Comparison of ENCODE assay signal across 8 mouse cellular contexts in the genomic region with DNA sequence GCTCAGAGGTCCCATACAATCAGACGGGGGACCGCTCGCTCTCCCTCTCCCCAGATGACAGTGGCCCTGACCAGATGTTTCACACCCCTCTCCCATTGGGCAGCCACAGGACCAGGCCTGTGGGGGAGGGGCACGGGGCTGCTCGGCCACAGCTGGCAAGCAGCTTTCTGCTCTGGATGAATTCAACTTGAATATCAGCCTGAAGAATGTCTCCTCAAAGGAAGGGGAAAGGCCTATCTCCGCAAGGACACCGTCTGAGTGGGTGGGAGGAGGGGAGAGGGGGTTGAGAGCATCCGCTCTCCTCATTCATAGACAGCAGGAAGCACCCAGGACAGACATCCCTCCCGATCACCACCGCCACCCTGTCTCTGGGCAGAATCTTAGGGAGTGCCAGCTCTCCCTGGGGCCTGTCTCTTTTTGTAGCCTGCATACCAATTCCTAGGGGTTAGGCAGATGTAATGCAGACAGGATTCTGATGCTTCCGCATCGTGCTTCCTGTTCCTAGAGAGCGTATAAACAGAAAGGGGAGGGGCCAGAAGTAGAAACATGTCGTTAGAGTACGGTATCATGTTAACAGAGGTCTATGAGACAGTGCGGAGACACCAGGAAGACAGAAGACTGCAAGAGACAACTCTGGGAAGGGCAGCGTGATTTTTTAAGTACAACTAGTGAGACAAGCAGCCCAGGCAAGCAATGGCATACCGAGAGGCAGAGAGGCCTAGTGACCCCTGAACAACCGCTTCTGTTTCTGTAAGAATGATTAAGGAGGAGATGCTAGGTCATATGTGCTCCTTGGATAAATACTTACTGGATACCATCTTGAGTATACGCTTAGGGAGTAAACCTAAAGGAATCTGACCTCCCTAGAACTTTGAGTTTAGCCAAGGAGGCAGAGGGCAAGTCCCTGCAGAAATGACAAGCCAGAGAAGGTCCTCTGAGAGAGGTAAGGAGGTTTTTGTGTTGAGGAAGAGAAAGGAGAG.
DNase-seq lines count a peak whose midpoint lies in the region; ATAC-seq lines count a peak whose summit lies in the region.

No protein-coding gene starts in this region.

- no peaks in the 10 kb centered on the region for H3K27me3 ChIP-seq in embryonic facial prominence, embryonic 15.5 days
- H3K27me3 ChIP-seq in limb, embryonic 11.5 days (ENCODE audit: control insufficient read depth, insufficient read depth, low read length): no peaks in the 10 kb centered on the region
- no peaks in the 10 kb centered on the region; the same call in 1 of the 2 replicates for H3K27me3 ChIP-seq in midbrain, embryonic 16.5 days (ENCODE audit: control insufficient read depth, insufficient read depth, low read depth, low read length)

- H3K27ac ChIP-seq in embryonic facial prominence, embryonic 15.5 days (replicated peaks): peak overlapping the region; percentile 51
- H3K27ac ChIP-seq in limb, embryonic 11.5 days (replicated peaks; ENCODE audit: low read depth, low read length): peak overlapping the region; percentile 79
- H3K27ac ChIP-seq in midbrain, embryonic 16.5 days (ENCODE audit: low read length): no peak overlapping the region

- no peak overlapping the region for H3K9ac ChIP-seq in embryonic facial prominence, embryonic 15.5 days
- peak overlapping the region; percentile 47; the same call in 1 of the 2 replicates for H3K9ac ChIP-seq in limb, embryonic 11.5 days (ENCODE audit: low read length)
- H3K9ac ChIP-seq in midbrain, embryonic 16.5 days (ENCODE audit: low read depth, low read length): peak overlapping the region; percentile 39; the same call in 1 of the 2 replicates

- WGBS in embryonic facial prominence, embryonic 15.5 days: 18% methylated on average over 20 of the region's 20 CpGs
- 11% methylated on average over 20 of the region's 20 CpGs for WGBS in limb, embryonic 11.5 days
- 24% methylated on average over 20 of the region's 20 CpGs for WGBS in midbrain, embryonic 16.5 days

- DNase-seq in kidney, postnatal 10 days: peak; percentile 56
- no peak for DNase-seq in kidney, postnatal 36 days
- DNase-seq in limb, embryonic 11.5 days (ENCODE audit: low spot score): peak; percentile 83
- no peak for DNase-seq in urinary bladder, postnatal 10 days (ENCODE audit: low spot score)
- no peak for DNase-seq in adrenal gland, adult (ENCODE audit: inconsistent age in 2 of 2, low spot score in 1 of 2)
- DNase-seq in c-Kit-positive CD71-positive TER-119-positive erythroid progenitor cells, embryonic 14.5 days (ENCODE audit: low spot score): no peak

- peaks cover 13% of the 10 kb centered on the region for H3K4me1 ChIP-seq in embryonic facial prominence, embryonic 15.5 days
- peaks cover 34% of the 10 kb centered on the region for H3K4me1 ChIP-seq in limb, embryonic 11.5 days (ENCODE audit: control insufficient read depth, insufficient read depth, low read length)
- H3K4me1 ChIP-seq in midbrain, embryonic 16.5 days (ENCODE audit: control insufficient read depth, insufficient read depth, low read length): peaks cover 2% of the 10 kb centered on the region; the same call in 1 of the 2 replicates

- peak overlapping the region; percentile 43 for H3K4me2 ChIP-seq in embryonic facial prominence, embryonic 15.5 days (replicated peaks)
- H3K4me2 ChIP-seq in limb, embryonic 11.5 days (ENCODE audit: low read depth, severe bottlenecking): peak overlapping the region; percentile 18; the same call in 1 of the 2 replicates
- peak overlapping the region; percentile 15 for H3K4me2 ChIP-seq in midbrain, embryonic 16.5 days (ENCODE audit: low read length)

- no peaks in the 10 kb centered on the region for H3K36me3 ChIP-seq in embryonic facial prominence, embryonic 15.5 days
- no peaks in the 10 kb centered on the region for H3K36me3 ChIP-seq in limb, embryonic 11.5 days (ENCODE audit: control insufficient read depth, insufficient read depth, low read length)
- H3K36me3 ChIP-seq in midbrain, embryonic 16.5 days (ENCODE audit: control insufficient read depth, insufficient read depth, low read length): no peaks in the 10 kb centered on the region

- 0 out of 2 replicates have a peak overlapping the region, but pooled peaks have one; percentile 7 for H3K4me3 ChIP-seq in embryonic facial prominence, embryonic 15.5 days (replicated peaks)
- H3K4me3 ChIP-seq in limb, embryonic 11.5 days (ENCODE audit: low read depth, low read length): no peak overlapping the region
- no peak overlapping the region for H3K4me3 ChIP-seq in midbrain, embryonic 16.5 days (ENCODE audit: low read depth, low read length)

- no peaks in the 10 kb centered on the region for H3K9me3 ChIP-seq in embryonic facial prominence, embryonic 15.5 days (replicated peaks)
- H3K9me3 ChIP-seq in limb, embryonic 11.5 days (ENCODE audit: control insufficient read depth, low read length): no peaks in the 10 kb centered on the region
- no peaks in the 10 kb centered on the region for H3K9me3 ChIP-seq in midbrain, embryonic 16.5 days (replicated peaks; ENCODE audit: control insufficient read depth, low read length, poor library complexity, severe bottlenecking)

- peak; percentile 58 for ATAC-seq in embryonic facial prominence, embryonic 15.5 days (ENCODE audit: insufficient number of reproducible peaks, low FRiP score, low TSS enrichment, low read depth)
- ATAC-seq in limb, embryonic 11.5 days (ENCODE audit: insufficient number of reproducible peaks, low FRiP score, low TSS enrichment, low read depth): peak; percentile 74
- ATAC-seq in midbrain, embryonic 16.5 days: no peak

Comparison
In these comparisons a context has a peak if more than half of its experiments do, and no peak if none do; other contexts are left out.
1. DNase-seq: peak in kidney, postnatal 10 days (single experiment) and limb, embryonic 11.5 days (single experiment); none in kidney, postnatal 36 days (0 of 2), urinary bladder, postnatal 10 days (single experiment), adrenal gland, adult (0 of 2) and c-Kit-positive CD71-positive TER-119-positive erythroid progenitor cells, embryonic 14.5 days (single experiment).
2. Peak in every context shown above with its lines, with median percentiles within 50 percentile points of each other: H3K4me2 ChIP-seq.